Mouse (Mus musculus) heart, adult 2 months (tissue): Measurements from ENCODE around the gene Slc12a6.

Experiments used
- CTCF ChIP-seq: fragments of 200-600 bp; IDR thresholded peaks from 2 replicates; pipeline ENCODE4 v1.8.1; 2022; ENCODE audit warnings: antibody characterized with exemption, mild to moderate bottlenecking, moderate library complexity
- EP300 ChIP-seq: fragments of 200-500 bp; IDR thresholded peaks from 2 replicates; pipeline ENCODE4 v1.6.1; 2011; ENCODE audit warnings: low read depth, low read length, control low read depth; ENCODE audit not compliant: insufficient read depth

GRCm38 (mm10) chr2:112239935-112240721 lies 25.5 kb upstream of the Slc12a6 start:
- TF ChIP-seq EP300 (no peak), CTCF (peak; percentile 12; the same call in 1 of the 2 replicates)
